Mouse (Mus musculus) MEL (cell line): ENCODE results near the gene Ttc41. TPM values are rescaled to one million over a fixed set of nuclear protein-coding genes. Genes with fewer than 3 reads are reported as not detected.
"Not testable (repeated sequence)": the region's sequence is repeated elsewhere in the genome, so short reads cannot be mapped to it uniquely, and the experiment has no call there.

Experiments used
- DNase-seq: peaks from one replicate; pipeline ENCODE4 v3.0.0; 2011; ENCODE audit warnings: low read depth, low spot score
- H3K27ac ChIP-seq: 2 replicates; pipeline ENCODE4 v1.5.1; 2012; ENCODE audit warnings: low read depth, mild to moderate bottlenecking, control low read depth, low read length, moderate library complexity; ENCODE audit not compliant: control insufficient read depth
- H3K27me3 ChIP-seq, 2 experiments: fragments of 150-350 bp in 1 of 2; sonication (generic) in 1 of 2; 2 replicates each; pipeline ENCODE4 v1.6.1; 2012; ENCODE audit warnings: low read length in 2 of 2, mild to moderate bottlenecking in 2 of 2, improper control_type of control experiment in 1 of 2, moderate library complexity in 1 of 2; ENCODE audit not compliant: insufficient read depth in 2 of 2, control insufficient read depth in 1 of 2
- H3K36me3 ChIP-seq, 2 experiments: 2 replicates each; pipeline ENCODE4 v1.6.1; 2012 to 2014; ENCODE audit warnings: low read length in 2 of 2, improper control_type of control experiment in 1 of 2, inconsistent platforms in 1 of 2, mild to moderate bottlenecking in 1 of 2; ENCODE audit not compliant: insufficient read depth in 2 of 2, control insufficient read depth in 1 of 2
- H3K4me1 ChIP-seq, 2 experiments: fragments of 150-350 bp in 1 of 2; sonication (generic) in 1 of 2; 2 replicates each; pipeline ENCODE4 v1.6.1; 2012; ENCODE audit warnings: low read length in 2 of 2, improper control_type of control experiment in 1 of 2, mild to moderate bottlenecking in 1 of 2; ENCODE audit not compliant: insufficient read depth in 2 of 2, control insufficient read depth in 1 of 2
- H3K4me3 ChIP-seq, 2 experiments: fragments of 150-350 bp in 1 of 2; sonication (generic) in 1 of 2; 2 replicates each; pipeline ENCODE4 v1.5.1; 2012; ENCODE audit warnings: low read depth in 2 of 2, low read length in 2 of 2, mild to moderate bottlenecking in 2 of 2, moderate library complexity in 2 of 2, control low read depth in 1 of 2, improper control_type of control experiment in 1 of 2; ENCODE audit not compliant: control insufficient read depth in 1 of 2, insufficient read depth in 1 of 2
- H3K79me2 ChIP-seq: 2 replicates; pipeline ENCODE4 v1.6.1; 2012; ENCODE audit warnings: mild to moderate bottlenecking, low read length, moderate library complexity; ENCODE audit not compliant: control insufficient read depth, poor library complexity, insufficient read depth
- H3K9ac ChIP-seq: 2 replicates; pipeline ENCODE4 v1.6.1; 2012; ENCODE audit warnings: low read depth, mild to moderate bottlenecking, control low read depth, low read length, moderate library complexity; ENCODE audit not compliant: control insufficient read depth, poor library complexity, severe bottlenecking
- H3K9me3 ChIP-seq: fragments of 150-350 bp; sonication (generic); replicated peaks from 2 replicates; pipeline ENCODE4 v1.6.1; 2012; ENCODE audit warnings: mild to moderate bottlenecking, low read length, improper control_type of control experiment, moderate library complexity; ENCODE audit not compliant: insufficient read depth
- BHLHE40 ChIP-seq: IDR thresholded peaks from 2 replicates; pipeline ENCODE4 v1.6.1; 2012; ENCODE audit warnings: low read depth, mild to moderate bottlenecking, inconsistent platforms, low read length, improper control_type of control experiment, borderline replicate concordance
- CTCF ChIP-seq, 3 experiments: IDR thresholded peaks in 2 of 3; conservative IDR thresholded peaks in 1 of 3; 2 replicates each; pipeline ENCODE4 v1.5.1; 2011 to 2012; ENCODE audit warnings: low read length in 3 of 3, low read depth in 2 of 3, mild to moderate bottlenecking in 2 of 3, improper control_type of control experiment in 1 of 3, inconsistent platforms in 1 of 3, mixed read lengths in 1 of 3, moderate library complexity in 1 of 3; ENCODE audit not compliant: control insufficient read depth in 1 of 3, insufficient read depth in 1 of 3, poor library complexity in 1 of 3, severe bottlenecking in 1 of 3
- E2F4 ChIP-seq: IDR thresholded peaks from 2 replicates; pipeline ENCODE4 v1.6.1; 2011; ENCODE audit warnings: low read depth, low read length, improper control_type of control experiment, borderline replicate concordance
- ELF1 ChIP-seq: IDR thresholded peaks from 2 replicates; pipeline ENCODE4 v1.6.1; 2014; ENCODE audit warnings: low read depth, mild to moderate bottlenecking, inconsistent platforms, low read length, improper control_type of control experiment, moderate library complexity
- HCFC1 ChIP-seq: IDR thresholded peaks from 2 replicates; pipeline ENCODE4 v1.6.1; 2012; ENCODE audit warnings: low read depth, mild to moderate bottlenecking, inconsistent platforms, low read length, improper control_type of control experiment, moderate library complexity
- KAT2A ChIP-seq: conservative IDR thresholded peaks from 2 replicates; pipeline ENCODE4 v1.6.1; 2012; ENCODE audit warnings: low read depth, low read length, improper control_type of control experiment, inconsistent platforms
- MAX ChIP-seq: IDR thresholded peaks from 2 replicates; pipeline ENCODE4 v1.6.1; 2011; ENCODE audit warnings: low read length, improper control_type of control experiment
- MYC ChIP-seq: IDR thresholded peaks from 2 replicates; pipeline ENCODE4 v1.6.1; 2011; ENCODE audit warnings: low read depth, mild to moderate bottlenecking, low read length, improper control_type of control experiment, moderate library complexity
- NELFE ChIP-seq: IDR thresholded peaks from 2 replicates; pipeline ENCODE4 v1.6.1; 2011; ENCODE audit warnings: low read depth, low read length, improper control_type of control experiment
- POLR2A ChIP-seq, 2 experiments: IDR thresholded peaks; 2 replicates each; pipeline ENCODE4 v1.6.1; 2011 to 2012; ENCODE audit warnings: low read length in 2 of 2, mild to moderate bottlenecking in 2 of 2, control low read depth in 1 of 2, improper control_type of control experiment in 1 of 2, low read depth in 1 of 2, moderate library complexity in 1 of 2; ENCODE audit not compliant: control insufficient read depth in 1 of 2, insufficient read depth in 1 of 2, poor library complexity in 1 of 2
- POLR2AphosphoS2 ChIP-seq: IDR thresholded peaks from 2 replicates; pipeline ENCODE4 v1.6.1; 2011; ENCODE audit warnings: low read length, improper control_type of control experiment
- SIN3A ChIP-seq: IDR thresholded peaks from 2 replicates; pipeline ENCODE4 v1.6.1; 2012; ENCODE audit warnings: low read length, improper control_type of control experiment, inconsistent platforms
- TBP ChIP-seq: IDR thresholded peaks from 2 replicates; pipeline ENCODE4 v1.8.0; 2011; ENCODE audit warnings: low read depth, low read length, improper control_type of control experiment
- TCF12 ChIP-seq: IDR thresholded peaks from 2 replicates; pipeline ENCODE4 v1.6.1; 2014; ENCODE audit warnings: low read depth, mild to moderate bottlenecking, inconsistent platforms, low read length, improper control_type of control experiment, moderate library complexity
- USF1 ChIP-seq: IDR thresholded peaks from 2 replicates; pipeline ENCODE4 v1.6.1; 2014; ENCODE audit warnings: low read depth, mild to moderate bottlenecking, inconsistent platforms, low read length, improper control_type of control experiment, moderate library complexity
- USF2 ChIP-seq, 2 experiments: IDR thresholded peaks; 2 replicates each; pipeline ENCODE4 v1.6.1; 2011 to 2012; ENCODE audit warnings: improper control_type of control experiment in 2 of 2, low read length in 2 of 2, borderline replicate concordance in 1 of 2, inconsistent platforms in 1 of 2, low read depth in 1 of 2, mild to moderate bottlenecking in 1 of 2; ENCODE audit not compliant: insufficient read depth in 1 of 2
- polyA plus RNA-seq, 2 experiments: library from polyadenylated mRNA; stranded (reverse) in 1 of 2; unstranded in 1 of 2; fragments of >175 nt in 1 of 2; fragments of >200 nt in 1 of 2; gene quantifications; 2 replicates each; pipeline versions ENCODE4 v1.2.1 to v1.2.4; 2012; ENCODE audit warnings: low replicate concordance in 2 of 2, low read depth in 1 of 2; ENCODE audit not compliant: insufficient read length in 2 of 2, insufficient read depth in 1 of 2, missing spikeins in 1 of 2
- total RNA-seq: library from RNA; depleted of rRNA; stranded (reverse); fragments of 300-350 nt; gene quantifications from 2 replicates; pipeline ENCODE4 v1.2.3, GENCODE M21; 2012

The Ttc41 gene
- total and polyA plus RNA-seq, 3 experiments: 1.0 to 2.1 TPM; not detected in 1

DNA sequence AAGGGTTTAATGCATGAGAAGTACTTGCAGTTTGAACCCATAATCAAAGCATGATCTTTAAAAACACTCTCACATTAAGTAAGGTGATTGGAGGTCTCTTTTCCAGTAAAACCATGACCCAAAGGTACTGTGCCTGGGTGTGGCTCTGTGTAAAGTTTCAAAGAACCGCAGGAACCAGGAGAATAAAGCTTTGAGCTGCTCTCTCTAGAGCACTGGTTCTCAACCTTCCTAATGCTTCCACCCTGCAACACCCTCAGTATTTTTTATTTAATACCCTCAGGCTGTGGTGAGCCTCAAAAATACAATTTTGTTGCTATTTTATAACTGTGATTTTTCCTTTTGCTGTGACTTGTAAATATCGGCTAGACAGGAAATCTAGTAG lies 20.8 kb upstream of the Ttc41 start:
- not testable (repeated sequence) for H3K79me2 ChIP-seq, H3K4me1 ChIP-seq, H3K9me3 ChIP-seq, H3K36me3 ChIP-seq, H3K27me3 ChIP-seq, DNase-seq
- Histone ChIP-seq H3K9ac (peak overlapping the region; percentile 37; the same call in 1 of the 2 replicates), H3K27ac (peak overlapping the region; percentile 29; the same call in 1 of the 2 replicates), H3K4me3 (peak overlapping the region; percentile 42 to 44)

DNA sequence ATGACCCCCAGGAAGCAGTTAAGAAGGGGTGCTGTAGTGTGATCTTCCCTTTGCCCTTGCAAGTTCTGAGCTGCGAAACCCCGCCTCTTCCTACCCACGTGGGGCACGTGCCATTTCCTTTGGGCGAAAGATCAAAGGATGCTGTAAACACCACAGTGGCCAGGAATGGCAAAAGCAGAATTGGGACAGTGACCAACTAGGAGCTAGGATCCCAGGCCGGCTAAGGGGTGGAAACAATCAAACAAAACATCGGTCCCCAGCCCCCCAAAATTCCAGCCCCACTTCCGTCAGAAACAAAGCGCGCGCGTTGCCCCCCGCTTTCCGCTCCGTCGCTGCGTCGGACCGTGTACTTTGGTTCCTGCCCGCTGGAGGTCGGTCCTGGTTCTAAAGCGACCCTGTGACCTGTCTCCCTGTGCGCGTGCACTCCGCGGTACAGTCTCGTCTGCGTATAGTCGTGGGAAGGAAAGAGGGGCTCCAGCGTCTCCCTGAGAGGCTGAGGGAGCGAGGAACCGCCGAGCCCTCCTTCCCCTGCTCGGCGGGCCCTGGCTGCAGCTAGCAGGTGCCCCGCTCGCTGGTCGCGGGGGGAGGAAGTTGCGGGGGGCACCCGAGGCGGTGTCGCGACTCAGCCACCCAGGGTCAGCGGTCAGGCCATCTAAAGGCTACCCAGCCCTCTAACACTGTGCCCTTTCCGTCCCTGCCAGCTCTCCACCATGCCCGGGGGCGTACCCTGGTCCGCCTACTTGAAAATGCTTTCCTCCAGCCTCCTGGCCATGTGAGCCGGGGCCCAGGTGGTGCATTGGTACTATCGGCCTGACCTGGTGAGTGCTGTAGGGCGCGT lies 20.2 kb upstream of the Ttc41 start:
- H3K27me3 ChIP-seq, H3K9me3 ChIP-seq, H3K4me1 ChIP-seq, H3K36me3 ChIP-seq, H3K79me2 ChIP-seq: not testable (repeated sequence)
- DNase-seq: peak; percentile 93
- H3K4me3 ChIP-seq: peak overlapping the region; percentile 63 to 87
- peak overlapping the region; percentile 97 for H3K9ac ChIP-seq
- TF ChIP-seq KAT2A (peak; percentile 41; the same call in 1 of the 2 replicates), BHLHE40 (peak; percentile 95), ELF1 (peak; percentile 43; the same call in 1 of the 2 replicates), USF1 (peak; percentile 87), MAX (peak; percentile 87), POLR2AphosphoS2 (peak; percentile 63; the same call in 1 of the 2 replicates), TBP (peak; percentile 75), SIN3A (peak; percentile 50; the same call in 1 of the 2 replicates), TCF12 (peak; percentile 38), NELFE (peak; percentile 66), USF2 (IDR thresholded peaks at IDR 0.05; ENCODE audit: borderline replicate concordance in 1 of 2, insufficient read depth in 1 of 2, low read depth in 1 of 2, low read length in 2 of 2) (peak in 1 of 2 experiments; percentile 55; a peak in 1 of 4 replicates), MYC (peak; percentile 93; the same call in 1 of the 2 replicates), HCFC1 (peak; percentile 83), CTCF (IDR thresholded peaks at IDR 0.05 in 2 of 3, conservative IDR thresholded peaks at IDR 0.05 in 1 of 3; ENCODE audit: control insufficient read depth in 1 of 3, insufficient read depth in 1 of 3, low read depth in 2 of 3, low read length in 3 of 3, poor library complexity in 1 of 3, severe bottlenecking in 1 of 3) (0 out of 6 replicates have a peak, but pooled peaks of 1 of the 3 experiments have one; percentile 1), POLR2A (IDR thresholded peaks at IDR 0.05; ENCODE audit: control insufficient read depth in 1 of 2, insufficient read depth in 1 of 2, low read depth in 1 of 2, low read length in 2 of 2, poor library complexity in 1 of 2) (peak in 1 of 2 experiments; percentile 59; a peak in 2 of 4 replicates), E2F4 (peak; percentile 77; the same call in 1 of the 2 replicates)
- H3K27ac ChIP-seq: peak overlapping the region; percentile 93
